Mouse (Mus musculus) myocyte (in vitro differentiated cells): ENCODE measurements around the gene Cdkn1b. TPM values are rescaled to one million over a fixed set of nuclear protein-coding genes. Genes with fewer than 3 reads are reported as not detected.

Experiments used
- H3K27me3 ChIP-seq: one replicate; pipeline ENCODE4 v1.6.1; 2011; ENCODE audit not compliant: control insufficient read depth, insufficient read depth, insufficient read length
- H3K36me3 ChIP-seq: one replicate; pipeline ENCODE4 v1.6.1; 2011; ENCODE audit not compliant: control insufficient read depth, insufficient read depth
- H3K4me2 ChIP-seq: one replicate; pipeline ENCODE4 v1.6.1; 2011; ENCODE audit warnings: low read depth, control low read depth
- H3K4me3 ChIP-seq: one replicate; pipeline ENCODE4 v1.5.1; 2011; ENCODE audit warnings: mild to moderate bottlenecking, control low read depth, moderate library complexity
- H3K79me2 ChIP-seq: one replicate; pipeline ENCODE4 v1.6.1; 2011; ENCODE audit not compliant: control insufficient read depth, insufficient read depth
- H3ac ChIP-seq: one replicate; pipeline ENCODE4 v1.6.1; 2011; ENCODE audit not compliant: control insufficient read depth, insufficient read length
- CEBPB ChIP-seq: IDR thresholded peaks from 2 replicates; pipeline ENCODE4 v1.6.1; 2011; ENCODE audit warnings: mild to moderate bottlenecking, moderate library complexity; ENCODE audit not compliant: poor library complexity, insufficient read depth, severe bottlenecking
- E2F4 ChIP-seq: IDR thresholded peaks from one replicate; pipeline ENCODE4 v1.6.1; 2011; ENCODE audit warnings: mild to moderate bottlenecking, control low read depth, moderate library complexity; ENCODE audit not compliant: insufficient read depth
- MAX ChIP-seq: IDR thresholded peaks from one replicate; pipeline ENCODE4 v1.6.1; 2011; ENCODE audit warnings: low read depth, mild to moderate bottlenecking, control low read depth
- MYOD1 ChIP-seq, 3 experiments: IDR thresholded peaks; one replicate each; pipeline ENCODE4 v1.6.1; 2011; ENCODE audit warnings: control low read depth in 2 of 3, low read depth in 2 of 3, mild to moderate bottlenecking in 2 of 3, moderate library complexity in 1 of 3; ENCODE audit not compliant: insufficient read length in 2 of 3, control insufficient read depth in 1 of 3
- MYOG ChIP-seq, 3 experiments: IDR thresholded peaks; one replicate each; pipeline ENCODE4 v1.6.1; 2011; ENCODE audit warnings: control low read depth in 2 of 3, low read depth in 2 of 3, mild to moderate bottlenecking in 2 of 3; ENCODE audit not compliant: insufficient read length in 2 of 3, control insufficient read depth in 1 of 3, insufficient read depth in 1 of 3
- POLR2A ChIP-seq: IDR thresholded peaks from one replicate; pipeline ENCODE4 v1.6.1; 2011; ENCODE audit warnings: low read depth, mild to moderate bottlenecking, control low read depth, moderate library complexity; ENCODE audit not compliant: insufficient read length
- POLR2AphosphoS2 ChIP-seq: IDR thresholded peaks from one replicate; pipeline ENCODE4 v1.6.1; 2011; ENCODE audit warnings: low read depth, control low read depth; ENCODE audit not compliant: insufficient read length
- REST ChIP-seq: IDR thresholded peaks from one replicate; pipeline ENCODE4 v1.6.1; 2011; ENCODE audit warnings: mild to moderate bottlenecking, control low read depth, moderate library complexity; ENCODE audit not compliant: insufficient read depth, insufficient read length
- SRF ChIP-seq: IDR thresholded peaks from one replicate; pipeline ENCODE4 v1.6.1; 2011; ENCODE audit warnings: low read depth; ENCODE audit not compliant: control insufficient read depth, insufficient read length
- TCF12 ChIP-seq: IDR thresholded peaks from one replicate; pipeline ENCODE4 v1.6.1; 2011; ENCODE audit warnings: mild to moderate bottlenecking, control low read depth; ENCODE audit not compliant: poor library complexity, insufficient read depth, severe bottlenecking
- TCF3 ChIP-seq: IDR thresholded peaks from one replicate; pipeline ENCODE4 v1.6.1; 2011; ENCODE audit warnings: low read depth, control low read depth; ENCODE audit not compliant: insufficient read length
- USF1 ChIP-seq: IDR thresholded peaks from one replicate; pipeline ENCODE4 v1.6.1; 2011; ENCODE audit warnings: low read depth, mild to moderate bottlenecking, control low read depth, moderate library complexity
- polyA plus RNA-seq: library from polyadenylated mRNA; unstranded; fragments of >200 nt; fragmentation: generic; extraction: Trizol; gene quantifications from one replicate; pipeline ENCODE4 v1.2.1, GENCODE M21; 2012; ENCODE audit warnings: missing spikeins

The Cdkn1b gene
- polyA plus RNA-seq, 1 experiment, result 27.7 TPM

GRCm38 (mm10) chr6:134883661-134884060 lies 36.5 kb upstream of the Cdkn1b start:
- TF ChIP-seq REST (no peak), MYOG (IDR thresholded peaks at IDR 0.05; ENCODE audit: control insufficient read depth in 1 of 3, insufficient read depth in 1 of 3, insufficient read length in 2 of 3, low read depth in 2 of 3) (no peak), MAX (no peak), E2F4 (no peak), MYOD1 (IDR thresholded peaks at IDR 0.05; ENCODE audit: control insufficient read depth in 1 of 3, insufficient read length in 2 of 3, low read depth in 2 of 3) (no peak), POLR2A (no peak), TCF3 (no peak)
- Histone ChIP-seq H3K27me3 (no peaks in the 10 kb centered on the region), H3ac (no peak overlapping the region), H3K4me2 (no peak overlapping the region), H3K36me3 (no peaks in the 10 kb centered on the region), H3K4me3 (no peak overlapping the region), H3K79me2 (no peaks in the 10 kb centered on the region)

GRCm38 (mm10) chr6:134885515-134885914 lies 34.7 kb upstream of the Cdkn1b start:
- Histone ChIP-seq H3ac (no peak overlapping the region), H3K4me2 (no peak overlapping the region), H3K79me2 (no peaks in the 10 kb centered on the region), H3K36me3 (no peaks in the 10 kb centered on the region), H3K27me3 (no peaks in the 10 kb centered on the region), H3K4me3 (no peak overlapping the region)
- TF ChIP-seq MYOG (IDR thresholded peaks at IDR 0.05; ENCODE audit: control insufficient read depth in 1 of 3, insufficient read depth in 1 of 3, insufficient read length in 2 of 3, low read depth in 2 of 3) (no peak), USF1 (no peak), REST (no peak), TCF3 (no peak), POLR2A (no peak)

- TF ChIP-seq MYOG (IDR thresholded peaks at IDR 0.05; ENCODE audit: control insufficient read depth in 1 of 3, insufficient read depth in 1 of 3, insufficient read length in 2 of 3, low read depth in 2 of 3) (no peak), POLR2AphosphoS2 (no peak), E2F4 (no peak), CEBPB (no peak), SRF (no peak), POLR2A (no peak), TCF12 (no peak), MAX (no peak), REST (no peak), TCF3 (no peak), MYOD1 (IDR thresholded peaks at IDR 0.05; ENCODE audit: control insufficient read depth in 1 of 3, insufficient read length in 2 of 3, low read depth in 2 of 3) (no peak), USF1 (no peak)
- no peaks in the 10 kb centered on the region for H3K27me3 ChIP-seq
Measured at GRCm38 (mm10) chr6:134886475-134886874, 33.7 kb upstream of the Cdkn1b start.

GRCm38 (mm10) chr6:134887008-134887407 lies 33.2 kb upstream of the Cdkn1b start:
- H3K36me3 ChIP-seq, result no peaks in the 10 kb centered on the region
- H3ac ChIP-seq, result no peak overlapping the region
- no peak overlapping the region for H3K4me2 ChIP-seq
- no peaks in the 10 kb centered on the region for H3K79me2 ChIP-seq
- no peaks in the 10 kb centered on the region for H3K27me3 ChIP-seq
- TF ChIP-seq TCF12 (no peak), REST (no peak), POLR2AphosphoS2 (no peak), E2F4 (no peak), MAX (no peak)
- H3K4me3 ChIP-seq, result no peak overlapping the region

More at GRCm38 (mm10) chr6:134886475-134886874, 33.7 kb upstream of the Cdkn1b start:
- H3K4me3 ChIP-seq, result no peak overlapping the region
- no peaks in the 10 kb centered on the region for H3K36me3 ChIP-seq
- no peak overlapping the region for H3K4me2 ChIP-seq
- H3K79me2 ChIP-seq, result no peaks in the 10 kb centered on the region
- H3ac ChIP-seq, result no peak overlapping the region

DNA sequence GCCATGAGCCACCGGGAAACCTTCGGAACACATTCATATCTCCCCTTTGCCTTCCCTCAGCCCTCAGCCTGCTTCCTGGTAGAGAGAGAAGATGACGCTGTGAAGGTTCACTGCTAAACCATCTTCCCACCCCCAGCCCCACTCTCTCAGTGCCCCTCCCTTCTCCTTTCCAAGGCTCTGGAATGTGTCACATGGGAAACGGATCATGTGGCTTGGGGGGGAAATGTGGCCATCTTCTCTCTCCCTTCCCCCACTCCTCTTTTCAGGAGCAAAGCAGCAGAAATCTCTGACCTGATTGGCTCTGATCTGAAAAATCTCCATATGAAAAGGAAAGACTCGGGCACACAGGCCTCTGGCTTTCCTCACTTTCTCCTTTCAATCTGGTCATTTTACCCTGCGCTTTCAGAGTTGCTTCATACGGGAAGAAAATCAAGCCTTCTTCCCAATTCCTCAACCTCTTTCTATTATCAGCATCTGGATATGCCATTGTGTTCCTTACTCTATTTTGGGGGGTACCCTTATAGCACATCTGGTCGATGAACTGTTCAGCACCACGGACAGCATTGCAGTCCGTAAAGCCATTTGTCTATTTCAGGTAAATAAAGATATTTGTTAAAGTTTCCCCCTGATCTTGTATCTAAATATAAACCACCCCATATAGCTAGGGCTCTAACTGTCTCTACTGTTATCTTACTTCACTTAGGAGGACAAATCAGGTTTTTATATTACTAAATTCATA lies 32.3 kb upstream of the Cdkn1b start:
- Histone ChIP-seq H3ac (no peak overlapping the region), H3K4me2 (no peak overlapping the region), H3K36me3 (no peaks in the 10 kb centered on the region), H3K79me2 (no peaks in the 10 kb centered on the region), H3K27me3 (no peaks in the 10 kb centered on the region), H3K4me3 (no peak overlapping the region)
- TF ChIP-seq POLR2AphosphoS2 (no peak), REST (peak; percentile 76)
